Mouse (Mus musculus) embryonic fibroblast, embryonic 13.5 days (primary cell): ENCODE measurements at regions not wholly inside any gene's neighbourhood (a gene's known extent, or its start where the extent isn't known, plus 50 kb on each side); places are given as distances from the start of the nearest gene placed in this dataset.

Experiments used
- H3K27ac ChIP-seq: 2 replicates; pipeline ENCODE4 v1.5.1; 2012; ENCODE audit warnings: low read length, control low read depth, inconsistent platforms; ENCODE audit not compliant: insufficient read depth
- H3K4me1 ChIP-seq: 2 replicates; pipeline ENCODE4 v1.6.1; 2011; ENCODE audit warnings: low read length; ENCODE audit not compliant: control insufficient read depth, insufficient read depth
- H3K4me3 ChIP-seq: 2 replicates; pipeline ENCODE4 v1.5.1; 2011; ENCODE audit warnings: mild to moderate bottlenecking, control low read depth, low read length; ENCODE audit not compliant: insufficient read depth
- CTCF ChIP-seq: IDR thresholded peaks from 2 replicates; pipeline ENCODE4 v1.5.1; 2011; ENCODE audit warnings: mild to moderate bottlenecking, control low read depth, low read length, moderate library complexity, borderline replicate concordance; ENCODE audit not compliant: insufficient read depth
- POLR2A ChIP-seq: IDR thresholded peaks from 2 replicates; pipeline ENCODE4 v1.6.1; 2011; ENCODE audit warnings: low read depth, mild to moderate bottlenecking, control low read depth, low read length, moderate library complexity

DNA sequence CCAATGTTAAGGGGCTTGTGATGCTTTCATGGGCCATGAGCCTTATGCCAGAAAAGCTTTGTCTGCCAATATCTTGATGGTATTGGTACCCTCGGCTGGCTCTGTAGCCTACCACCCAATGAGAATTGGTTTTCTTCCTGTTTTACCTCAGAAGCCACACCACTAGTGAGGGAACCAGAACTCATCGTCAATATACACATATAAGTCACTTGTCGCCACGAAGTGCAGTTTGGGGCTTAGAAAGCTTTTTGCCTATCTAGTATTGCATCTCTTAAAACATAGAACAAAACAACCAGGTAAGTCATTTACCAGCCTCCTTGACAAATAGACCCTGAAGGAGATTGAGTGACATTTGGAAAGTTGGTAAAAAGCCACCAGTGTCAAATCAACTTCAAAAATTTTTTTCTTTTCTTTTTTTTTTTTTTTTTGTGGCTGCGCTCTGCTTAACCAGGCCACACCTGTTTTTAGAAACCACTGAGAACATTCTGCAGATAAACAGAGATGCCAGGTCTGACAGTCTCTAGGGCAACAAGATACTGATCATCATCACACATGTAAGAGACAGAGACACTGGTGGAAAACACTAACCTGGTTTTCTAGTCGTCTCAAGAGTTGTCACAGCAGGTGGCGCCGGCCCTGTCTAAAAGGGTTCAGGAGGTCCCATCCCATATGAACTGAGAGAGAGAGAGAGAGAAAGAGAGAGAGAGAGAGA, 292.4 kb downstream of the Ets1 start:
- no peaks in the 10 kb centered on the region for H3K4me1 ChIP-seq
- TF ChIP-seq CTCF (no peak), POLR2A (no peak)
- no peak overlapping the region for H3K4me3 ChIP-seq
- no peak overlapping the region for H3K27ac ChIP-seq

DNA sequence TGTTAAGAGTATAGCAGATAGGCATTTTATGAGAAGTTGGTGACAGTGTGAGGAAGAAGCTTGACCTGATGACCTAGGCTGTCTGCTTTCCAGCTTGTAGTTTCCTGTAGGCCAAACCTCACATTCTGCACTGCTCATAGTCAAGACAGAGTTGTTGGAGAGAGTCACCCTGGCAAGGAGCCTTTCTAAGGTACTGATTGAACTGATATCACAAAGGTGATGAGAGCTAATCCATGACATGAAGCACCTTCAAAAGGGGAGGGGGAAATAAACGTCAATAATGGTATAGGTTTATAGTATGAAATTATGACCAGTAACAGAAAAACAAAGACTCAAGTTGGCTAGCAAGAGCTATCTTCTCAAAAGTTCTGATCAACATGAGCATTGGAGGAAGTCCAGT, 293.3 kb downstream of the Ets1 start:
- TF ChIP-seq POLR2A: no peak
- TF ChIP-seq CTCF: no peak
- Histone ChIP-seq H3K4me1 (no peaks in the 10 kb centered on the region), H3K27ac (no peak overlapping the region), H3K4me3 (no peak overlapping the region)

DNA sequence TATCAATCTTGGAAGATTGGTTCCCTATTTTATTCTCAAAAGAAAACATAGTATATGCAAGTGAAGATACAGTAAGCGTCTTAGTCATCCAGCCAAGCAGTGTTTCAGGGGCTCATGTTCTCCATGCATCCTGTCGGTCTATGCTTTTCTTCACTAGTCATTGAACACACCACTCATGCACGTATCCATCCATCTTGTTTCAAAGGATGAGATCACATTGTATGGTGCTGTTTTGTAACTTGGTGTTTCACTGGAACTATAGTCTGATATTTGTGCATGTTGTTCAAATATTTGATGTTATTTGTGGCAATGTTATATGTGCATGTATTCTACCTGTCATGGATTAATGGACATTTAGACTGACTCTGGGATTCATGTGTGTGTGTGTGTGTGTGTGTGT, 293.8 kb downstream of the Ets1 start:
- Histone ChIP-seq H3K27ac (no peak overlapping the region), H3K4me3 (no peak overlapping the region), H3K4me1 (no peaks in the 10 kb centered on the region)
- no peak for TF ChIP-seq CTCF
- no peak for TF ChIP-seq POLR2A

DNA sequence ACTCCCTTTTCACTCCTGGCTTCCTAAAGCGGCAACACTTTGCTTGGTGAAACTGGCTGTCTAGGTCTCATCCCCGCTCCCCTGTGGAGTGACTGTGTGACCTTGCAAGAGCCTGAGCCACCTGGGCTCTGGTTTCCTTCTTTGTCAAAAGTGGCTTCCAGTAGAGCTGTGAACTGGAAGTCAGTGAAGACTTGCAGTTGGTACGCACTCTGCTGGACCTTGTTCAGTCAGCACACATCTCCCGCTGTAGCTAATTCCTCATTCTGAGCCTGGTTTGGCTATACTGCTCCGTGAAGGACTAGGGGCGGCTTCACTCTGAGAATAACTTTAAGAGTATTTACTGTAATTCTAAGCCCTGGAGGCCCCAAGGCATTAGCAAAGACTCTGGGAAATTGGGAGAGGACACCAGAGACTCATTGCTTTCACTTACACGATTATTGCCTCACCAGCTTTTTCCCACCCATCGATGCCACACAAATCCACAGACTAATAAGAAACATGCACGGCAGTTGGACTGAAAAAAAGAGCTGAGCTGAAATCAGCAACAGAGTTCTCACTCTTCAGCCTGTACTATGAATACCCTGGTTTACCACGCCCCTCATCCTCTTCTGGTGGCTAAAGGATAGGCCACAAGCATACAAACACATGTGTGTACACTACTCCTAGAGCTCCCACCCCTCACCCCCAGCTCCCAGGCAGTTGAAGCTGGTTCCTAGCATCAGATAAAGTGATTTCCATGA, 295.4 kb downstream of the Ets1 start:
- Histone ChIP-seq H3K4me1 (no peaks in the 10 kb centered on the region), H3K27ac (no peak overlapping the region)

DNA sequence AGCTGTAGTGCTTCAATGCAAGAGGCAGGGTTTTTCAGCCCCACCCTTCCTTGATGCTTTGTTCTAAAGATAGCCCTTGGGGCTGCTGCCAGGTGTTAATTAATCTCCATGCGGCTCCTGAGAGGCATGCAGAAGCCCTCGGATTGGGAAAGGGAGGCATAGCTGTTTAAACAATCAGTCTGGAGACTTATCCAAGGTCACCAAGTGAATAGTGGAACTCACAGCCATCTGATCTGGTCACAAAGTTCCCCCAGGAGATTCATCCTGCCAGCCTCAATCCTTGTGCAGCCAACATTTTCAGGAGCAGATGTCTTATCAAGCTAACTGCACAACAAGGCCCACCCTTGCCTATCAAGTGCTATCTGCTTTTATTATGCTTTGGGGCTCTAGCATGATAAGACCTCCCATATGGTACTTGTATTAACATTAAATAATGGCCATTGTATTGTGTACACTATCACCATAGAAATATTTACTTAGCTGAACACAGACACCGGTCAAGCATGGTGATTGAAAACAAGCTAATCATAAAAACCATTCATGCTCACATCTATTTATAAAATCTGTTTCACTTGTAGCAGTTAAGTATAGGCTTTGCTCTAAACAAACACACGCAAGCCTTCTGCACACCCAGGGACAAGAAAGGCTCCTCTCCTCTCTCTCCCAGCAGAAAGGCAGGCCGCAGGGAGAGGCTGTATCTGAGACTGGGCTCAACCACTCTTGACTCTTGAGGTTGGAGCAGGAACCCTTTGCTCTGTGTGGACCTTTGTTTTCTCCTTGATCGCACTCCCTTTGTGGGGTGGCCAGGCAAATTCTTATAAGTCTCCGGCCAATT, 297.4 kb downstream of the Ets1 start:
- H3K27ac ChIP-seq: no peak overlapping the region
- no peaks in the 10 kb centered on the region for H3K4me1 ChIP-seq
- TF ChIP-seq CTCF: no peak
- TF ChIP-seq POLR2A: no peak
- no peak overlapping the region for H3K4me3 ChIP-seq

More for the DNA sequence above, 295.4 kb downstream of the Ets1 start:
- H3K4me3 ChIP-seq: no peak overlapping the region
- TF ChIP-seq CTCF: no peak
- no peak for TF ChIP-seq POLR2A

DNA sequence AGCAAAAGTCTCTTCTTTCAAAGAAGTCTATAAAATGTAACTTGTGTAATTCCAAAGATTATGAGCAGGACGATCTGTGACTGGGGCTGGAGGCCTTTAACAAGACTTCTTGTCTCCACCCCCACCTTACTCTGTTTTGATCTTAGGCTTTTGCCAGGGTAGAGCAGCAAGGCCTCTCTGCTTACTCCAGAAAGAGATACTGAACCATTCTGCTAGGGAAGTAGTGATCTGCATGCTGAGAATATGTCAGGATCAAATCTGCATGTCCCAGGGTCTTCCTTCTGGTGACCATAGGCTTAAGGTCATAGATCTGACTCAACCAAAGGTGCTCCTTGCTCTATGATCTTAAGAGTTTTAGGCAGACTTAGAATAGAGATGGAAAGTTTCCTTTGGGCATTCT, 298.4 kb downstream of the Ets1 start:
- H3K4me3 ChIP-seq: no peak overlapping the region
- H3K4me1 ChIP-seq: no peaks in the 10 kb centered on the region
- TF ChIP-seq POLR2A (no peak), CTCF (no peak)
- no peak overlapping the region for H3K27ac ChIP-seq

DNA sequence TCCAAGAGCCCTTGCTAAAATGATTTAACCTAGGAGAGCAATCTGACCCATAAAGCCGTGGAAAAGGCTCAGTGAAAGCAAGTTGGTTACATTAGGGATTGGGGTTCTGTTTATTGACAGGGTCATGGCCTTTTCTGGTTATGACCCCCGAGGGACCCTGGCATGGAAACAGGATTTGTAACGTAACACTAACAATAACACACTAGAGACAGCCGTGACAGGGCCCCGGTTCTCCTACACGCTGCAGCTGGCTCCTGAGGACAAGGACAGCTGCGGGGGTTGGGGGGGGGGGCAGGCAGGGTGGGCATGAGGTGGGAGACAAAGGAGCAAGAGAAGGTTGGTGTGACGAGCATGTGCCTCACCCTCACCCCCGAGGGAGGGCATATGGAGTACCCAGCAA, 300.4 kb downstream of the Ets1 start:
- 0 out of 2 replicates have a peak, but pooled peaks cover 2% of the 10 kb centered on the region for H3K4me1 ChIP-seq
- H3K27ac ChIP-seq: no peak overlapping the region
- H3K4me3 ChIP-seq: no peak overlapping the region
- TF ChIP-seq CTCF: no peak
- no peak for TF ChIP-seq POLR2A

DNA sequence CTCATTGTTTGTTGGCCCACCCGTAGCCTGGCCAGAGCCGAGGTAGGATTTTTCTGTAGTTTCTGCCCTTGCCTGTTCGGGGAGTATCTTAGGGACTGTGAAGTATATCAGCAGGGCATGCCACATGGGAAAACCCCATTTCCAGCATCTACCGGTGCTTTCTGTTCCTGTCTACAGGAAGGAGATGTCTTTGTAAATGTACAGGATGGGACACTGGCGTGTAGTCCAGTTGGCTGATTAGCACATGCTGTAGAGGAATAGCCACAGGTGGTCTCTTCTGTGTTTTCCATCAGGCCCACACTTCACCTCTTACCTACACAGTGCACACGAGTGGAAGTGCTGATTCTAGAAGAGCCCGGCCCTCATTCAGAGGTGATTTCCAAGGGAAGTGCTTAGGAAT, 301.4 kb downstream of the Ets1 start:
- Histone ChIP-seq H3K4me1 (0 out of 2 replicates have a peak, but pooled peaks cover 2% of the 10 kb centered on the region), H3K27ac (no peak overlapping the region), H3K4me3 (no peak overlapping the region)
- TF ChIP-seq CTCF (no peak), POLR2A (no peak)

DNA sequence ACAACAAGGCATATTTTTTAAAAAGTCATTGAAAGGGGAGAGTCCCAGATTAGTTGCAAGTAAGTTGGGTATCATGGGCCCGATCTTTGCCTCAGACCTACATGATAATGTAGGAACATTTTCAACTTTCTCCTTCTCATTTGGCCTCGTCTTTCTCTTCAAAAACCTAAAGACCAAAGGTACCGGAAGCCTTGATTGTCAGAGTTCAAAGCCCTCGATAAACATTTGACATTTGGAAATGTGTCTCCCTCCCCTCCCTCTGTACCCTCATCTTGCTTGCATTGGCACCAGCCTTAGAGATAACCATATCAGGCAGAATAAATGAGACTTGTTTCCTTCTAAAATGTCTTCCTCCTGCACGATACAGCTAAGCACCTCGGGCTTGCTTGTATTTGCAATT, 302.8 kb downstream of the Ets1 start:
- no peak overlapping the region for H3K4me3 ChIP-seq
- 0 out of 2 replicates have a peak, but pooled peaks cover 2% of the 10 kb centered on the region for H3K4me1 ChIP-seq
- TF ChIP-seq POLR2A (no peak), CTCF (no peak)
- H3K27ac ChIP-seq: no peak overlapping the region
